Mouse (Mus musculus) ES-Bruce4 (cell line): ENCODE data around the gene Eea1. TPM values are rescaled to one million over a fixed set of nuclear protein-coding genes. Genes with fewer than 3 reads are reported as not detected.

Source experiments
- H3K27ac ChIP-seq: 2 replicates; pipeline ENCODE4 v1.5.1; 2012; ENCODE audit warnings: low read length, inconsistent platforms; ENCODE audit not compliant: insufficient read depth
- H3K27me3 ChIP-seq: 2 replicates; pipeline ENCODE4 v1.6.1; 2012; ENCODE audit warnings: mild to moderate bottlenecking, low read length, inconsistent platforms; ENCODE audit not compliant: control insufficient read depth, poor library complexity, insufficient read depth, severe bottlenecking
- H3K36me3 ChIP-seq: 2 replicates; pipeline ENCODE4 v1.6.1; 2012; ENCODE audit warnings: inconsistent platforms, mild to moderate bottlenecking, low read length, moderate library complexity; ENCODE audit not compliant: control insufficient read depth, poor library complexity, insufficient read depth, severe bottlenecking
- H3K4me1 ChIP-seq: one replicate; pipeline ENCODE4 v1.8.1; 2011; ENCODE audit warnings: low read length; ENCODE audit not compliant: control insufficient read depth, insufficient read depth
- H3K4me3 ChIP-seq: 2 replicates; pipeline ENCODE4 v1.5.1; 2011; ENCODE audit warnings: low read depth, mild to moderate bottlenecking, low read length
- H3K9ac ChIP-seq: 2 replicates; pipeline ENCODE4 v1.6.1; 2012; ENCODE audit warnings: low read depth, mild to moderate bottlenecking, inconsistent platforms; ENCODE audit not compliant: poor library complexity, severe bottlenecking
- H3K9me3 ChIP-seq: replicated peaks from 2 replicates; pipeline ENCODE4 v1.6.1; 2012; ENCODE audit warnings: mild to moderate bottlenecking, low read length, inconsistent platforms; ENCODE audit not compliant: control insufficient read depth, poor library complexity, insufficient read depth, severe bottlenecking
- CTCF ChIP-seq: IDR thresholded peaks from one replicate; pipeline ENCODE4 v1.8.1; 2011; ENCODE audit warnings: low read depth, low read length
- EP300 ChIP-seq: IDR thresholded peaks from 2 replicates; pipeline ENCODE4 v1.6.1; 2011; ENCODE audit warnings: low read depth, low read length; ENCODE audit not compliant: insufficient read depth
- POLR2A ChIP-seq: IDR thresholded peaks from one replicate; pipeline ENCODE4 v1.8.1; 2011; ENCODE audit warnings: low read length; ENCODE audit not compliant: insufficient read depth
- polyA plus RNA-seq: library from polyadenylated mRNA; stranded (reverse); fragments of >200 nt; gene quantifications from 2 replicates; pipeline ENCODE4 v1.2.4, GENCODE M21; 2011; ENCODE audit warnings: low read depth; ENCODE audit not compliant: missing spikeins, insufficient read depth, insufficient read length

The Eea1 gene
- polyA plus RNA-seq, 1 experiment = 16.2 TPM

DNA sequence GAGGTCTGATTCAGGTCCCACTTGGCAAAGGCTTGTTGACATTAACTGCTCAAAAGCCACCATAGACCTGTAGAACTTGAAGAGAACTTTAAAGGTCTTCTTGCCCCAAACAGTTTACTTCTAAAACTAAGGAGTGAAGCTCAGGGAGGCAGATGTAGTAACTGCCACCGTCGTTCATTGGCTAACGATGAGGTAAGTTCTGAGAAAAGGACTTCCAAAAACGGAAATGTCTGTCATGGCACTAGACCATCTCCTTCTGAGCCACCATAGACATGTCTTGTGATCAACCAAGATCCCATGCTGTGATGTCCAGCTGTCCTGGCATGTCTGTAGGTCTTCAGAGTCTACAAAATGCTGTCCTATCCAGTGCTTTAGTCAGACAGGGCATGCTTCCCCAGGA is 139.4 kb downstream of the Eea1 start:
- H3K4me3 ChIP-seq = no peak overlapping the region
- H3K36me3 ChIP-seq = no peaks in the 10 kb centered on the region
- H3K9me3 ChIP-seq = no peaks in the 10 kb centered on the region
- no peaks in the 10 kb centered on the region for H3K27me3 ChIP-seq
- H3K9ac ChIP-seq = no peak overlapping the region
- no peak for TF ChIP-seq POLR2A
- no peak for TF ChIP-seq CTCF
- TF ChIP-seq EP300 = no peak
- H3K27ac ChIP-seq = no peak overlapping the region
- H3K4me1 ChIP-seq = no peaks in the 10 kb centered on the region

GRCm38 (mm10) chr10:96080440-96081381 is 140.3 kb downstream of the Eea1 start:
- no peaks in the 10 kb centered on the region for H3K27me3 ChIP-seq
- H3K4me1 ChIP-seq = no peaks in the 10 kb centered on the region
- no peaks in the 10 kb centered on the region for H3K9me3 ChIP-seq
- no peak overlapping the region for H3K9ac ChIP-seq
- H3K4me3 ChIP-seq = peak overlapping the region; percentile 28; the same call in 1 of the 2 replicates
- no peak for TF ChIP-seq EP300
- peak; percentile 56 for TF ChIP-seq CTCF
- H3K27ac ChIP-seq = no peak overlapping the region
- no peaks in the 10 kb centered on the region for H3K36me3 ChIP-seq

GRCm38 (mm10) chr10:96082203-96082602 is 141.8 kb downstream of the Eea1 start:
- no peak overlapping the region for H3K4me3 ChIP-seq
- no peak overlapping the region for H3K9ac ChIP-seq
- no peaks in the 10 kb centered on the region for H3K36me3 ChIP-seq
- no peaks in the 10 kb centered on the region for H3K9me3 ChIP-seq
- H3K27ac ChIP-seq = no peak overlapping the region
- no peaks in the 10 kb centered on the region for H3K4me1 ChIP-seq
- no peak for TF ChIP-seq CTCF
- TF ChIP-seq POLR2A = no peak
- no peak for TF ChIP-seq EP300
- H3K27me3 ChIP-seq = no peaks in the 10 kb centered on the region

DNA sequence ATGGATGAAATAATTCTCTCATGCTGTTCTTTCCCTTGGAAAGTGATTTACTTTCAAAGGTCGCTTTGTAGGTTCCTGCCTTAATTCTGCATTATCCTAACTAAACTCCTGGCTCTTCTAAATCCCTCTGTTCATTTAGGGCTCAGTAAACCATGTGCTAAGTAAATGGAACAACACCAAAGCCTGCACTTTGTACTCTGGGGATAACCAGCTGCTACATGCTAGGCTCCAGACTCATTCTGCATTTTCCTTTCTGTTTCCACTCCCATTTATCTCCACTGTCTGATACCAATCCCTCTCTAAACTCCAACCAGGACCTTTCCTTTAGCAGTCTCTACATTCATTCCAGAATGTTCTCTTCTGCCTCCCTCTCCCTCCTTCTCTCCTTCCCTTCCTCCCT is 149.3 kb downstream of the Eea1 start:
- no peaks in the 10 kb centered on the region for H3K36me3 ChIP-seq
- no peaks in the 10 kb centered on the region for H3K4me1 ChIP-seq
- TF ChIP-seq EP300 (no peak), POLR2A (no peak), CTCF (no peak)
- no peak overlapping the region for H3K4me3 ChIP-seq
- H3K9me3 ChIP-seq = no peaks in the 10 kb centered on the region
- H3K9ac ChIP-seq = no peak overlapping the region
- H3K27me3 ChIP-seq = no peaks in the 10 kb centered on the region
- H3K27ac ChIP-seq = no peak overlapping the region

- Histone ChIP-seq H3K4me1 (no peaks in the 10 kb centered on the region), H3K4me3 (no peak overlapping the region), H3K27ac (no peak overlapping the region), H3K9me3 (no peaks in the 10 kb centered on the region), H3K36me3 (no peaks in the 10 kb centered on the region), H3K27me3 (no peaks in the 10 kb centered on the region), H3K9ac (no peak overlapping the region)
- TF ChIP-seq POLR2A = no peak
- no peak for TF ChIP-seq EP300
- TF ChIP-seq CTCF = no peak
These were observed 149.9 kb downstream of the Eea1 start for GRCm38 (mm10) chr10:96090388-96090787.

GRCm38 (mm10) chr10:96093890-96094531 is 153.6 kb downstream of the Eea1 start:
- Histone ChIP-seq H3K36me3 (no peaks in the 10 kb centered on the region), H3K4me1 (peaks cover 3% of the 10 kb centered on the region), H3K9ac (no peak overlapping the region), H3K9me3 (no peaks in the 10 kb centered on the region), H3K27me3 (no peaks in the 10 kb centered on the region), H3K4me3 (no peak overlapping the region), H3K27ac (no peak overlapping the region)
- no peak for TF ChIP-seq EP300
- no peak for TF ChIP-seq CTCF
- no peak for TF ChIP-seq POLR2A
